Mouse (Mus musculus): ENCODE data around the gene Thumpd3. TPM values are rescaled to one million over a fixed set of nuclear protein-coding genes. Genes with fewer than 3 reads are reported as not detected.

The Thumpd3 gene
- total RNA-seq, 2 experiments from 2014 or later = 65.8 to 96.9 TPM

DNA sequence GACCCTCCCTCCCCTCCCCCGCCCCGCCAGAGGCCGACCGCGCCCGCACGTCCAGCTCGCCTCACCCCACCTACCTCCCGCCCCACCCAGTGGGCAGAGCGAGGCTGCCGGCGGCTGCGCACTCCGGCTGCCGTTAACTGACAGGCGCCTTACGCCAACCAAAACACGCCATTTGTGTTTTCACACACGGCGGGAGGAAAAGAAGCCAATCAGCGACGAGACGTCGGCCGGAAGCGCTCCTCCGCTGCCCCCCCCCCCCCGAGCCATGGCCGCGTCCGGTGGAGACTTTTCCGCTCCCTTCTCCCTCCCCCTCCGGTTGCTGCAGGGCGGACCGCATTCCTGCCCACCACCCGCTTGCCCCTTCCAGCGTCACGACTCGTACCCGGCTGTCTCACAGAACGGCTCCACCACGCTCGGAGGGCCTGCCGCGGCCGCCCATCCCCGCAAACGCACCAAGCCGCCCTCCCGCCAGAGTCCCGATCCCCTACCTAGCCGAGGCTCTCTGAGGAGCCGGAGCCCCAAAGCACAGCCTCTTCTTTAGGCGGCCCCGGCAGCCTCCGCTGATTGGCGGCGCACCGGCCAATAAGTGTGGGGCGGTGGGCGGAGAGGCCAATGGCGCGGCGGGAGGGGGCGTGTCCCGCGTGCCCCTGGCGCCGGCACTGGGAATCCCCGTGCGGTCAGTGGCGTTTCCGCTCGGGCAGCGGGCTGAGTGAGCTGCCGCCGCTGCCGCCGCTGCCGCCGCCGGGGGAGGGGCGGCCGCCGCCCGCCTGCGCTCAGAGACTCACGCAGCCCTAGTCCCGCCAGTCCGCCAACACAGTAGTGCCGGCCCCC, 30.9 kb downstream of the Thumpd3 start, which contains the start of gene Setd5:
TSS of gene Setd5 (plus strand) at position 680 of the 831 bp plus-strand sequence.
- ATAC-seq (replicated peaks; ENCODE audit: poor library complexity) = peak; percentile 59

GRCm38 (mm10) chr6:113077569-113078030, 31.6 kb downstream of the Thumpd3 start:
- ATAC-seq (replicated peaks; ENCODE audit: poor library complexity) = no peak

- ATAC-seq (replicated peaks; ENCODE audit: poor library complexity) = no peak
Measured at GRCm38 (mm10) chr6:113078031-113078721, 32.2 kb downstream of the Thumpd3 start.

GRCm38 (mm10) chr6:113079492-113079891, 33.5 kb downstream of the Thumpd3 start:
- ATAC-seq (replicated peaks; ENCODE audit: poor library complexity) = no peak

- ATAC-seq (replicated peaks; ENCODE audit: poor library complexity) = no peak
Measured at GRCm38 (mm10) chr6:113082229-113082628, 36.2 kb downstream of the Thumpd3 start.

- ATAC-seq (replicated peaks; ENCODE audit: poor library complexity) = no peak
Measured at GRCm38 (mm10) chr6:113084590-113084989, 38.6 kb downstream of the Thumpd3 start.

GRCm38 (mm10) chr6:113093206-113093605, 47.2 kb downstream of the Thumpd3 start:
- ATAC-seq (replicated peaks; ENCODE audit: poor library complexity) = no peak

GRCm38 (mm10) chr6:113095547-113095946, 49.5 kb downstream of the Thumpd3 start:
- ATAC-seq (replicated peaks; ENCODE audit: poor library complexity) = no peak

- no peak for ATAC-seq (replicated peaks; ENCODE audit: poor library complexity)
Measured at GRCm38 (mm10) chr6:113097662-113098061, 51.6 kb downstream of the Thumpd3 start.

DNA sequence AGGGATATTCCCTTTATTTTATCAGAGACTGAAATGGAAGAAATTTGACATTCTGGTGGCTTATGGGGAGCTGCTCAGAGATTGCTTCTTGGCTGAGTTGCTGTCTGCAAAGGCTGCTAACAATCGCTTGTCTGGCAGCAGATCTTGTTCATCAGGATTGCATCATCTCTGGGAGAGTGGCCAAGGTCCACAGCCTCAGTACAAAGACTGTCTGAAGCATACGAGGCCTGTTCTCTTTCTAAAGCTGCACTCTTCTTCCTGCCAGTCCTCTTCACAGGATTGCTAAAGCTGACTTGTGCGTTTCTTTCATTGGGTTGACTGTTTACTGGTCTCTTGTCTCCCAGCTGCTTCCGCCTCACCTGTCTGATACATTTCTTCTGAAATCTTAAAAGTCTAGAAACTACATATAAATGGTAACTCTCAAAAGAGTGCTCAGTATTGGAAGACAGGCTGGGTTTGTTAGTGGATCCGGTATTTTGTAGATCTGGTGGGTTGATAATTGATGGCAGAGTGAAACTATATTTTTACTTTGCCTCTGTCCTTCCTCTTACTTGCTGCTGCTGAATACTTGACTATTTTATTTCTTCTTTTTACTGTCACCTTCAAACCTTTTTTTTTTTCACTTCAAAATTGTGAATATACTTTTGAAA, 53.7 kb downstream of the Thumpd3 start:
- ATAC-seq (replicated peaks; ENCODE audit: poor library complexity) = peak; percentile 86

DNA sequence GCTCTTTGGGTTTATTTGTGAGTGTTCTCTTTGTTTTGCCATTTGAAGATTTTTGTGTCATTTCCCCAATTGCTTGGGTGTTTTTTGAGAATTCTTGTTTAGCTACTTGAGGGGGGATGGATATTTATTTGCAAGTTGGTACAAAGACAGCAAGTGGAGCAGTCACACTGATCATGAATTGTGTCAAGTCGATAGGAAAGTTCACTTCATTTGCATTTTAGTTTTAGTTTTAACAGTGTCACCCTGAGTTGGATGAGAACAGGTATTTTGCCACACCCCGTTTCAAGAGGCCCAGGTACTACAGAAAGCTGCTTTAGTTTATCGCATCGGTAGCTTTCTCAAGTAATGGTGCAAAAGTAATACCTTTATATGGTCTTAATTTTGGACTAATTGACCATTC, 56.5 kb downstream of the Thumpd3 start:
- no peak for ATAC-seq (replicated peaks; ENCODE audit: poor library complexity)

DNA sequence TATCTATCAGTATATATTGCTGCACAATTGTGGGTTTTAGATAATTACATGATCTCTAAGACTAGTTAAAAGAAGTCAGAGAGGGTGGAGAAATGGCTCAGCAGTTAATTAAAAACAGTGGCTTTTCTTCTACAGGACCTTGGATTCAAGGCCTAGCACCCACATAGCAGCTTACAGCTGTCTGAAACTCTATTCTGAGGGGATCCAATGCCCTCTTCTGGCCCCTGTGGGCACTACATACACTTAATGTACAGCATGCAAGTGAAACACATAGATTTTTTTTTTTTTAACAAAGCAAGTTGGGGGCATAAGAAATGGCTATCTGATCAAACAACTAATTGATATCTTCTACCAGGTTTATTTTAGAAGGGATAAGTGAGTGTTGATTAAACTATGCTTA, 57.7 kb downstream of the Thumpd3 start:
- ATAC-seq (replicated peaks; ENCODE audit: poor library complexity) = peak; percentile 88

GRCm38 (mm10) chr6:113109378-113109777, 63.4 kb downstream of the Thumpd3 start:
- ATAC-seq (replicated peaks; ENCODE audit: poor library complexity) = no peak

GRCm38 (mm10) chr6:113109956-113110355, 63.9 kb downstream of the Thumpd3 start:
- no peak for ATAC-seq (replicated peaks; ENCODE audit: poor library complexity)

Other genes with a start within 250 kb of the Thumpd3 start
- 2.0 and 2.5 TPM in 2 replicates for gene Srgap3, start 99.0 kb upstream of the Thumpd3 start, total RNA-seq (2015)
- 0.79 and 1.9 TPM in 2 replicates for gene Srgap3, start 99.0 kb upstream of the Thumpd3 start, total RNA-seq (2017)
- gene Setd5, start 31.1 kb downstream of the Thumpd3 start, total RNA-seq (2015) = 99.9 and 127 TPM in 2 replicates
- gene Setd5, start 31.1 kb downstream of the Thumpd3 start, total RNA-seq (2017) = 48.3 and 73.6 TPM in 2 replicates
- 0.15 and 0.39 TPM in 2 replicates for gene Lhfpl4, start 149.2 kb downstream of the Thumpd3 start, total RNA-seq (2015)
- gene Lhfpl4, start 149.2 kb downstream of the Thumpd3 start, total RNA-seq (2017) = not detected in 2 replicates
- gene Mtmr14, start 191.6 kb downstream of the Thumpd3 start, total RNA-seq (2015) = 22.7 and 24.3 TPM in 2 replicates
- 39.7 and 55.8 TPM in 2 replicates for gene Mtmr14, start 191.6 kb downstream of the Thumpd3 start, total RNA-seq (2017)
- gene Cpne9, start 236.1 kb downstream of the Thumpd3 start, total RNA-seq (2015) = 0.49 TPM in 1 of 2 replicates, not detected in the other
- gene Cpne9, start 236.1 kb downstream of the Thumpd3 start, total RNA-seq (2017) = not detected in 2 replicates

All from megakaryocyte progenitor cell, adult 5-6 weeks (primary cell).